In genomic region chr10:108782817-108783216, GRCm38 (mm10) we compare ENCODE assay signal across 14 mouse cellular contexts.
"Had no signal": no experiment of that assay in that cellular context is flagged by ENCODE, and none has a peak within 500 bp of the region (broad histone marks: within the 10 kb centered on the region; RNA-seq: fewer than 3 reads in every experiment).

No protein-coding gene starts in this region.

- H3K4me2 ChIP-seq: limb, embryonic 12.5 days; liver, embryonic 13.5 days; lung, embryonic 15.5 days; midbrain, embryonic 11.5 days had no signal

- H3K9ac ChIP-seq: limb, embryonic 12.5 days; liver, embryonic 13.5 days; liver, postnatal 0 days; lung, embryonic 15.5 days had no signal

- ATAC-seq: liver, postnatal 0 days; midbrain, embryonic 16.5 days had no signal

- H3K4me3 ChIP-seq: limb, embryonic 12.5 days; liver, embryonic 13.5 days; lung, embryonic 15.5 days; megakaryocyte, embryonic 14.5 days had no signal

- H3K27ac ChIP-seq: limb, embryonic 12.5 days; liver, embryonic 13.5 days; lung, embryonic 15.5 days; macrophage had no signal

- H3K4me1 ChIP-seq: limb, embryonic 12.5 days; liver, embryonic 13.5 days; lung, embryonic 15.5 days; megakaryocyte, embryonic 14.5 days had no signal

- H3K27me3 ChIP-seq: limb, embryonic 12.5 days; liver, embryonic 13.5 days; lung, embryonic 15.5 days; megakaryocyte, embryonic 14.5 days had no signal

- DNase-seq: kidney, postnatal 10 days; kidney, postnatal 4 days; liver; liver, embryonic 13.5 days; liver, postnatal 0 days; lung, postnatal 14 days; right cerebral cortex, postnatal 14 days; thymus, postnatal 36 days had no signal

- H3K9me3 ChIP-seq: limb, embryonic 12.5 days; liver, embryonic 13.5 days; lung, embryonic 15.5 days had no signal

- H3K36me3 ChIP-seq: limb, embryonic 12.5 days; liver, embryonic 13.5 days; lung, embryonic 15.5 days had no signal
